Mouse (Mus musculus) hindbrain, postnatal 0 days (tissue): Measurements from ENCODE around the gene Tmem239. TPM values are rescaled to one million over a fixed set of nuclear protein-coding genes. Genes with fewer than 3 reads are reported as not detected.

ENCODE experiments used
- ATAC-seq: fragments of 200-750 bp; cut with Nextera tagmentation; 2 replicates; pipeline ENCODE4 v1.8.0; 2017; ENCODE audit warnings: mild to moderate bottlenecking, moderate TSS enrichment, moderate library complexity
- DNase-seq: peaks from one replicate; pipeline ENCODE4 v3.0.0-alpha.2; 2015; ENCODE audit warnings: low spot score
- H3K27ac ChIP-seq: fragments of 300-500 bp; sonication (generic); 2 replicates; pipeline ENCODE4 v1.5.1; 2014; ENCODE audit warnings: mild to moderate bottlenecking
- H3K27me3 ChIP-seq: fragments of 300-500 bp; sonication (generic); 2 replicates; pipeline ENCODE4 v1.6.1; 2014; ENCODE audit warnings: low read length, mixed read lengths; ENCODE audit not compliant: insufficient read depth
- H3K36me3 ChIP-seq: fragments of 300-500 bp; sonication (generic); 2 replicates; pipeline ENCODE4 v1.6.1; 2014; ENCODE audit warnings: low read length, mixed read lengths; ENCODE audit not compliant: insufficient read depth
- H3K4me1 ChIP-seq: fragments of 300-500 bp; sonication (generic); 2 replicates; pipeline ENCODE4 v1.6.1; 2014; ENCODE audit warnings: antibody characterized with exemption, low read length, mixed read lengths; ENCODE audit not compliant: insufficient read depth
- H3K4me2 ChIP-seq: fragments of 300-500 bp; sonication (generic); 2 replicates; pipeline ENCODE4 v1.6.1; 2014; ENCODE audit warnings: low read depth, mild to moderate bottlenecking, low read length, moderate library complexity, mixed read lengths
- H3K4me3 ChIP-seq: fragments of 300-500 bp; sonication (generic); 2 replicates; pipeline ENCODE4 v1.5.1; 2014; ENCODE audit warnings: low read length
- H3K9ac ChIP-seq: fragments of 300-500 bp; sonication (generic); replicated peaks from 2 replicates; pipeline ENCODE4 v1.6.1; 2014; ENCODE audit warnings: mild to moderate bottlenecking, low read length, moderate library complexity, mixed read lengths
- H3K9me3 ChIP-seq: fragments of 300-500 bp; sonication (generic); 2 replicates; pipeline ENCODE4 v1.6.1; 2016; ENCODE audit warnings: low read length, mixed read lengths
- CTCF ChIP-seq: IDR thresholded peaks from 2 replicates; pipeline ENCODE4 v1.5.1; 2016; ENCODE audit warnings: antibody characterized with exemption, control low read depth, low read depth
- WGBS: fragments of 180-500 bp; shearing (Covaris S2); extraction: QIAGEN DNeasy Blood & Tissue Kit; methylation state at CpG from one replicate; pipeline ENCODE4 v1.1.7; 2014; 5-methylcytosine and 5-hydroxymethylcytosine counted together
- polyA plus RNA-seq: library from polyadenylated mRNA; unstranded; fragments of >200 nt; fragmentation: Nextera tagmentation; extraction: Ambion mirVana; gene quantifications from 2 replicates; pipeline ENCODE4 v1.2.1, GENCODE M21; 2015
- total RNA-seq: library from RNA; depleted of rRNA; stranded (reverse); fragments of >200 nt; gene quantifications from 2 replicates; pipeline ENCODE4 v1.2.3, GENCODE M21; 2014

Gene Tmem239
- total and polyA plus RNA-seq, 2 experiments from 2014 or later = not detected

DNA sequence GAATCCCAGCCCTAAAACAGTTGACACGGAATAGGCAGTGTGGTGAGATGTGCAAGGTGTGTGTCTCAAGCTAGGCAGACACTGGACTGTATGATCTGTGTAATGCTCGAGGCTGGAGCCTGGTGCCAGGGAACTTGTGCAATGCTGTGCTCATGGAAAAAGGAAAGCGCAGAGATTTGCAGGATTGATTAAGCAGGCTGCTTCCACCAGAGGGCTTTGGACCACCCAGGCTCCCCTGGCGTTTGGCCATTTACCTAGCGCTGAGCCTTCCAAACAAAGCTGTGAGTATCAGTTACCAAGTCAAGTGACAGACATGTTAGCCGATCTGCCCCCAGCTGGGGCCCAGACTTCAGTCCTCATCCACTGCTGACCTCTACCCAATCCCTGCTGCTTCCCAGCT, 1.9 kb downstream of the Tmem239 start:
- WGBS = 14% methylated on average over 6 of the region's 6 CpGs
- DNase-seq = peak; percentile 63
- TF ChIP-seq CTCF = peak; percentile 51

GRCm38 (mm10) chr2:130411558-130412495, 5.5 kb downstream of the Tmem239 start:
- WGBS = 37% methylated on average over 16 of the region's 16 CpGs
- Histone ChIP-seq H3K4me2 (no peak overlapping the region), H3K36me3 (no peaks in the 10 kb centered on the region)

More for the DNA sequence above, 1.9 kb downstream of the Tmem239 start:
- no peak overlapping the region for H3K27ac ChIP-seq
- no peak; the same call in 1 of the 2 replicates for ATAC-seq
- H3K4me3 ChIP-seq = no peak overlapping the region
- no peaks in the 10 kb centered on the region for H3K9me3 ChIP-seq
- no peak overlapping the region for H3K9ac ChIP-seq
- no peaks in the 10 kb centered on the region for H3K27me3 ChIP-seq
- H3K36me3 ChIP-seq = no peaks in the 10 kb centered on the region
- H3K4me2 ChIP-seq = no peak overlapping the region
- H3K4me1 ChIP-seq = 0 out of 2 replicates have a peak, but pooled peaks cover 3% of the 10 kb centered on the region

GRCm38 (mm10) chr2:130412775-130413174, 6.5 kb downstream of the Tmem239 start:
- Histone ChIP-seq H3K9ac (no peak overlapping the region), H3K4me2 (no peak overlapping the region), H3K36me3 (no peaks in the 10 kb centered on the region), H3K9me3 (no peaks in the 10 kb centered on the region), H3K4me3 (no peak overlapping the region), H3K27ac (no peak overlapping the region), H3K27me3 (no peaks in the 10 kb centered on the region), H3K4me1 (0 out of 2 replicates have a peak, but pooled peaks cover 3% of the 10 kb centered on the region)
- 86% methylated on average over 3 of the region's 3 CpGs for WGBS
- no peak for ATAC-seq
- DNase-seq = no peak
- TF ChIP-seq CTCF = no peak

More at GRCm38 (mm10) chr2:130411558-130412495, 5.5 kb downstream of the Tmem239 start:
- H3K27me3 ChIP-seq = no peaks in the 10 kb centered on the region
- H3K27ac ChIP-seq = no peak overlapping the region
- TF ChIP-seq CTCF = peak; percentile 92
- H3K4me1 ChIP-seq = 0 out of 2 replicates have a peak, but pooled peaks cover 3% of the 10 kb centered on the region
- no peak overlapping the region for H3K4me3 ChIP-seq
- ATAC-seq (peak; percentile 83), DNase-seq (peak; percentile 89)
- no peaks in the 10 kb centered on the region for H3K9me3 ChIP-seq
- no peak overlapping the region for H3K9ac ChIP-seq

DNA sequence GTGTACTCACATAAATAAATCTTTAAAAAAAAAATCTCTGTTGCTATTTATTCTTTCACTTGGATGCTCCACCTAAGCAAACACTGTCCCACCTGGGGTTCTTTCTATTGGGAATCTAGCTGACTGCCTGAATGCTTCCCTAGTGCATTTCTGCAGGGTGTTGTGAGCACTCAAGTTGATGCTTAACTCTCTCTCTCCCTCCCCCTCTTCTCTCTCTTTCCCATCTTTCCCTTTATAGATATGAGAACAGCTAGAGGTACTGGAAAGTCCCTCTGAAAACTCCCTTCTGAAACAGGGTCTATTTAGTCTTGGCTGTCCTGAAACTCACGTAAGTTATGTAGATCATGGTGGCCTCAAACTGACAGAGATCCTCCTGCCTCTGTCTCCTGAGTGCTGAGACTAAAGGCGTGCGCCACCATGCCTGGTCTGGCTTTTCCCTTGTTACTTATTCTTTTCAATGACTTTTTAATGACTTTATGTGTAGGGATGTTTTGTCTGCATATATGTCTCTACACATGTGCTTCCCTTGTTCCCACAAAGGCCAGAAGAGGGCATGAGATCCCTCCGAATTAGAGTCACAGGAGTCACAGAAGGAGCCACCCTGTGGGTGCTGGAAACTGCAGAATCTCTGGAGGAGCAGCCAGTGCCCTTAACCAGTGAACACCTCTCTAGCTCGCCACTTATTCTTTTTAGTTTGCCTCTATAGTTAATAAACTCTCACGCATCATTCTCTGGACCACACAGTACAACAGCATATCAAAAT, 8.0 kb downstream of the Tmem239 start:
- 0 out of 2 replicates have a peak, but pooled peaks have one; percentile 17 for TF ChIP-seq CTCF
- H3K9ac ChIP-seq = no peak overlapping the region
- DNase-seq = no peak
- 74% methylated on average over 6 of the region's 6 CpGs for WGBS
- no peak overlapping the region for H3K4me3 ChIP-seq
- ATAC-seq = no peak
- H3K27me3 ChIP-seq = no peaks in the 10 kb centered on the region
- H3K4me1 ChIP-seq = no peaks in the 10 kb centered on the region
- no peak overlapping the region for H3K27ac ChIP-seq
- no peaks in the 10 kb centered on the region for H3K36me3 ChIP-seq
- H3K9me3 ChIP-seq = no peaks in the 10 kb centered on the region
- no peak overlapping the region for H3K4me2 ChIP-seq

DNA sequence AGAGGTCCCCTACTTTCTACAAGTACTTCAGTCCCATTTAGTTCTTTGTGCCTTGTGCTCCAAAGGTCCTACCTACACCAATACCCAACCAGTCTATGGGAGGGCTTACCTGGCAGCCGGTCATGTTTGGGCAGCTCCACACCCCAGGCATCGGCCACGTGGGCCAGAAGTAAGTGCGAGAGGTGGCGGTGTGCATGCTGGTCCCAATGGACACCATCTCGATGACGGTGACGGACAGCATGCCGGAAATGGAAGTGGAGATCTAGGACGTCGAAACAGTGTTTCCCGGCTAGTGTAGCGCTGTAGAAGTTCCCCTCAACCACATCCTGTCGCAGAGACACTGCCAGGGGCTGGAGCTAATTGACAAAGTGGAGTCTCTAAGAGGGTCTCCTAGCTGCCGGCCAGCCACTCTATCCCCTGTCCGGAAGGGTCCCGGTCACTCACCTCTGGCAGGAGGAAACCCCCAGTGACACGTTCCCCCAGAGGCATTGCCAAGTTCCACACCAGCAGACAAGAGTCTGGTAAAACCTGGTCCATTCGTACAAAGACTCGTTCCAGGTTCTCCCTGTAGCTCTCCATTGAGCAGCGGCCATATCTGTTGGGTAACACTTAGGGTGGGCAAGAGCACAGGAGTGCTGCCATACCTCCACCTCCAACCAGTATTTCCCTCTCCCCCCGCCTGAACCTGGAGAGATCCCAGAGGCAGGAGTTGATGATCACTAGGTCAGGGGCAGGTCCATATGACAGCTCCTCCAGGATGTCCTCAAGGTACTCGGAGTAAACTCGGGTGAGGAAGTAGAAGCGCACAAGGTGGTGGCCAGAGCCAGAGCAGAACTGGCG, 15.7 kb downstream of the Tmem239 start:
- Histone ChIP-seq H3K27ac (no peak overlapping the region), H3K36me3 (0 out of 2 replicates have a peak, but pooled peaks cover 3% of the 10 kb centered on the region), H3K27me3 (no peaks in the 10 kb centered on the region), H3K4me2 (no peak overlapping the region), H3K4me1 (0 out of 2 replicates have a peak, but pooled peaks cover 10% of the 10 kb centered on the region), H3K9ac (no peak overlapping the region), H3K9me3 (no peaks in the 10 kb centered on the region), H3K4me3 (no peak overlapping the region)
- DNase-seq = no peak
- TF ChIP-seq CTCF = no peak
- no peak for ATAC-seq
- WGBS = 97% methylated on average over 26 of the region's 26 CpGs
